Mouse (Mus musculus) naive thymus-derived CD4-positive, alpha-beta T cell, adult 2 months (primary cell): ENCODE results near the gene Plxna4.

Experiments used
- DNase-seq: peaks from one replicate; pipeline ENCODE4 v3.0.0-alpha.2; 2011; ENCODE audit warnings: low read depth

The Plxna4 gene

DNA sequence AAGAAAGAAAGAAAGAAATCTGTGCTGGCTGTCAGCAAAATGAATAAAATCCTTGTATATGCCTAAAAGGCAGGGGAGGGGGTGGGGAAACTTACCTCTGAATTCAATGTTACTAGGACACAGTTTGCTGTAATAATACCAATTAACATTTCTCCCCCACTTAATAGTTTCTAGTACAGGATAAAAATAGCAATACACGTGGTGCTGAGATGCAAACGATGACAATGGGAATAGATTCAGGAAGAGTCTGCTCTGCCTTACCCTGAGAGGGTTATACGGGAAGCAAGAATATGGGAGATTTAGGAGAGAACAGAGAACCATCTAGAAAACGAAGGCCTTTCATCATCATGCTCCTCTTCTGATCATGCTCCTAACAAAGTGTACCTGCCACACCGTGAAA is 115.9 kb downstream of the Plxna4 start:
- DNase-seq = no peak

DNA sequence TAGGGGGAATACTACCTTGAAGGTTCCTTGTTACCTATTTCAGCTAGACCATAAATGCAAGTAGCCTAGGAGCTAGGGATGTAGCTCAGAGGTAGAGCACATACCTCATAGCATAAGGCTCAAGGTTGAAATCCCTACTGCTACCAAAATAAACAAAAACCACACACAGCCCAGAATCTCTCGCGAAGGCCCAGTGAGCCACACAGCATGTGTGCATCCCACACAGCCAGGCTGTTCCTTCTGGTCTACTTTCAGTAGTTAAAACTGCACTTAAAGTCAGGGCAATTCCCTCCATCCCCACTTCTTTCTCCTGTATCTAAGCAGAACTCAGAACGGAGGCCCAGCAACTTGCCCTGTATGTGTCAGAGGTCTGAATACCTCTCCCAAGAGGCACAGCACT is 116.4 kb downstream of the Plxna4 start:
- DNase-seq = no peak

DNA sequence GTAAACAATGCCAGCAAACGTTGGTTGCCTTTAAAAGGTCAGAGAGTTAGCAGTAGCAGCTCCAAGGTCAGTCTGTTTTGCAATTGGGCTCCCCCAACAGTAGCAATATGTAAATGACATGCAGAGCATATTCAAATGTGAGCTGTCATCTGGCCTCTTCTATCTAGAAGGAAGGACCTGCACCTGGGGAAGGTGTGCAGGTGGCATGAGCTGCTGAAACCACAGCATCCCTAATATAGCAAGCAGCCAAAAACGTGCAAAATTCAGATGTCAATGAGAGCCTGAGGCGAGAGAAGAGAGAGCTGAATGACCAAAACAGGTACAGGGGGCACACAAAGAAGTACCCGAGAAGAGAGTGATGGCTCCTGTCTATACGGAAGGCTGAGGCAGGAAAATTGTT is 118.8 kb downstream of the Plxna4 start:
- DNase-seq = no peak

DNA sequence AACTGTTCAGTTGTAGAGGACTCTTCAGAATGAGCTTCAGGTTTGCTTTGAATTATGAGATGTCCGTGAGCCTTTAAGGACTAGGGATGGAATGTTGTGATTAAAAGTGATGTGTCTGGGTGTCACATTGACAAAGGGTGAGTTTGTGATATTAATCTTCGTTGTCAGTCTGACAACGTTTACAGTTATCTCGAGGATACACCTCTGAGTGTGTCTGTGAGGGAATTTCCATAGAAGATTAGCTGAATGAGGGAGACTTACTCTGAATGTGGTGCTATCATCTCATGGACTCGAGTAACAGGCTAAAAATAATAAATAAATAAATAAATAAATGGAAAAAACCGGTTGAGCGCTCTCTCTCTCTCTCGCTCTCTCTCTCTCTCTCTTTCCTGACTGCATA is 122.9 kb downstream of the Plxna4 start:
- no peak for DNase-seq

DNA sequence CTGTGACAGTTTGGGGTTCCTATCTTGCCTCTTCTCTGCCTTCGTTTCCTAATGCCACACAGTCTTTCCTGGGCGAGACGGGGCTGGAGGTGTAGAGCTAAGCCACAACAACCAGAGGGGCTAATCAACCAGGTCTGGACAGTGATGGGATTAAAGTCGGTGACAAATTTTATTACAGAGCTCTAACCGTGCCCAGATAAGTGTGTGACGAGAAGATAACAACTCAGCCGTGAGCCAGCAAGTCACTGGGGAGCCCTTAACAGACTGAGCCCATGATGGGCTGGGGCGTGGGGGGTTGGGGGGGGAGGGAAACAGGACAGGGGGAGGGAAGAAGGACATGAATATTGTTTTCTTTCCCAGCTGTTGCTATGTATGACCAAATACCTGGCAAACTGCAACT is 123.4 kb downstream of the Plxna4 start:
- DNase-seq = no peak

DNA sequence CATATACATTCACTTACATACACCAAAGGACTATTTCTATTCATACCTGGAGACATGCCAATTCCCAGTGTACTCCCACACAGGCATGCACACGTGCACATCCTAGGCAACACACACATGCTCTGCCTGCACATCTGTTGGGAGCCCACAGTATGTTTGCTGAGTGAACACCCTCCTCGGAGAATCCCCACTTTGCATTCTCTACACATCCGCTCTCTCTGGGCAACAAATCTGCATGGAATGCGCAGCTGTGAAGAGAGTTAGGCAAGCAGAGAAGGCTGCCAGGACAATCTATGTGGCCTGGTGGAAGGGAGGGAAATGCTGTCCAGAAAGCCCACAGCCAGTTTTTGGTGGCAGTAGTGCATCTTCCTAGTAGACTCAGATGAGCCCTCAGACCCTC is 123.9 kb downstream of the Plxna4 start:
- DNase-seq = no peak

DNA sequence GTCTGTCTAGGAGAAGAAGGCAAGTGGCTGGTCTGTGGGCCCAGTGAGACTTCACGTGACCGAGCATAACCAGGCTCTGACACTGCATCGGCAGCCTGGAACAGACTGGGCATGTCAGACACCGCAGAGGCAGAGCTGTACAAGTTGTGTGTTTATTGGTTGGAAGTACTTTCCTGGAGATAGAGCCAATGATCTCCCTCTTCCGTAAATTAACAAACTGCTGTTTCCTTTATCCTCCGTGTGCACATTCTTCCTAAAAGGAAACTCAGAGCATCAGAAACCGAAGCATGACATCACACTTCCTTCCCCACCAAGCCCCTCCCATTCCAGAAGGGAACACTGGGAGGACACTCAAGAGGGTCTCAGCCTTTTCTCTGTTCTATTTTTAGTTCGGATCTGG is 127.6 kb downstream of the Plxna4 start:
- DNase-seq = no peak

DNA sequence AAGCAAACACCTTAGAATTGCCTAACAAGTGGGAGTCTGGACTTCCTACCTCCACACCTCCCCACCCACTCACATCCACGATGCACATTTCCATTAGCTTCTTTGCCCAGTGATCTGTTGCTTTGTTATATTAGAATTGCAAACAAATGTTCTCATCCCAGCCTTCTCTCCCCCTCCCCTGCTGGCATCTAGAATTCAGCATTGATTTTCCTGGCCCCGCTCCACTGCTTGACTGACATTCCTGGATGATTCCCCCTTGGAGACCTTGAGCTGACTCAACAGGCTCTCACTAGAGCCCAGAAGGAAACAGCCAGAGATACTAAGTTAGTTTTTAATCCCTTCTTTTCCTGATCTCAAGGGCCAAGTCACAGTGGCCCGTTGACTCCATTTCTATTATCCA is 131.4 kb downstream of the Plxna4 start:
- no peak for DNase-seq

DNA sequence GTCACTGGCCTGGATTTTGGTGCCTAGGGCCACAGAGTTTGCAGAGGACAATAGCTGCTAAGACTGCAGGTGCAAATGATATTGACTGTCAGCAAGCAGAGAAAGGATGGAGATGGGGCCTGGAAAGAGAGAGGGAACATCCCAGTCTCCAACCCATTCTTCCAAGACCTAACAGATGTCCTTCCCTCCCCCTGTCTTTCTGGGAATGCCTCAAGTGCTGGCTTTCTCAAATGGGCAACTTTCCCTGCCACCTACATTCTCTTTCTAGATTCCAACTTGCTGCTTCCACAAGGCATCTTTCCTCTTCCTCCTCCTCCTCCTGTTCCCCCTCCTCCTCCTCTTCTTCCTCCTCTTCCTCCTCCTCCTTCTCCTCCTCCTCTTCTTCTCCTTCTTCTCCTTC is 136.1 kb downstream of the Plxna4 start:
- DNase-seq = no peak

DNA sequence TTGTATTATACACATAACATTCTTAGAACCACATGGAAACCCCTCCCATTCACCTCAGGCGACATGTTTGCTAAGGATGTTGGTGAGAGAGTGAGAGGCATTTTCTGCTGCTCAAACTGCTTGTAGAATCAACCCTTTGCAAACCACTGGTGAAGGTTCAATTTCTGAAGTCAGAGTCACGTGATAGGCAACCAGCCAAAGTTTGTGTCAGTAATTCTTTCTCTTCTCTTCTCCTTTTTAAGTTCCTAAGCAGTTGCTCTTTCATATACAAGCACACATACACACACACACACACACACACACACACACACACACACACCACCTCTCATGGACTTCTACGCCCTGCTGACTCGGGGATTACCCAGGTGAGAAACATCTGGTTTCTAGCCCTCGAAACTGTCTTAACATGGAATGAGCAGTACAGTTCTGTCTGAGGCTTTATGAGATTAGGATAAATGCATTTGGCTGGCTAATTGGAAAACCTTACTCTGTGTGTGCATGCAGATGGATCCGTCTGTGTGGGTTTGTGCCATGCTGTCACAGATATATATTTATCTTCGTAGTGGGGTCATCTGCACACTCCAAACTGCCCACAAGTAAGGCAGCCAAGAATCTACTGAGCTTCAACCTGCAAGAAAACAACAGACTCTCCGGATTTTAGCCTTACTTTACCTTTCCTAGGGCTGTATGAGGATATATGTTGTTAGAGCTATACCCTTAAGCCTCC is 138.6 kb downstream of the Plxna4 start:
- DNase-seq = no peak

DNA sequence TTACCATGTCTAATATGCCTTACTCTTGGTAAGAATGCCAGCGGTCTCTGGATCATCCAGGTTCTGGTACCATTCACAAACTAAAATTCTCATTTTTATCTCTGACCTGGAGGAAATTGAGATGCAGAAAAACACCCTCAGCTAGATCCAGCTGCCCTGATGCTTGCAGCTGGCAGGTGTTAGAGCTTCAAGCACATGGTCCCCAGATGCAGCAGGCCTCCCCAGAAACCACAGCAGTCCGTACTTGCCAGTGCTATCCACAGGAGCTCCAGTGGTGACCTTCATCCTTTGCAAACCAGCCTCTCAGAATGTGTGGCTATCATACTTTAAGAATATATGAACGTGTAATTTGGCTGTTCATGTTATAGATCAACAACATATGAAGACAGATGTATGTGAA is 139.2 kb downstream of the Plxna4 start:
- DNase-seq = no peak

DNA sequence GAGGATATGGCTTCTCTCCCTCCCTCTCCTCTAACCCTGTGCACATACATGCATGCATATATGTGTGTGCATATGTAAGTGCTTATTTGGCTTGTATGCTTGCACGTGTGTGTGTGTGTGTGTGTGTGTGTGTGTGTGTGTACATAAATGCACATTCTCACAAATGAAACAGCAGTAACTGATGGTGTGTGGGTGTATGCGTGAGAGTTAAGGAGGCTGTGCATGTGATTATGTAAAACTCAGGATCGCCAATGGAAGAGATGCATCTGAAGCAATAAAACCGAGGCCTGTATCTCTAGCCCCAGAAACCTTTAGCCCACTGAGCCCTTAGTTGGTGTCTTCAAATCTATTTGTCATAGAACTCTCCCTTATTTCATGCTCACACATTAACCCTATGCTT is 141.7 kb downstream of the Plxna4 start:
- DNase-seq = no peak

DNA sequence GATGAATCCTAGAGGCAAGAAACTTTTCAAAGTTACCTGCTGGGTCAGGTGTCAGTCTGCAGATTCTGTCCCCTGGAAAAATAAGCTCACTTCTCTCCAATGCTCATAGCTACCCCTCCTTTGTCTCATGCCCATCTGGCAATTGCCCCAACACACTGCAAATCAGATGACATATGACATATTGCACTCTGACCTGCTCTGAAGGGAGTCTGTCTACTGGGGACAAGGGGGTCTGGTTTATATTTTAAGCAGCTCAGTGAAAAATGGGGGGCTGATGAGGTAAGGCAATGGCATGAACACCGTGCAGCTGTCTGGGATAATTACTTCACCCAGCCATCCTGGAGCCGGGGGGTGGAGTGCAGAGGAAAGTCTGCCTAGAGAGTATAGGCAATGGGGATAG is 142.7 kb downstream of the Plxna4 start:
- no peak for DNase-seq

DNA sequence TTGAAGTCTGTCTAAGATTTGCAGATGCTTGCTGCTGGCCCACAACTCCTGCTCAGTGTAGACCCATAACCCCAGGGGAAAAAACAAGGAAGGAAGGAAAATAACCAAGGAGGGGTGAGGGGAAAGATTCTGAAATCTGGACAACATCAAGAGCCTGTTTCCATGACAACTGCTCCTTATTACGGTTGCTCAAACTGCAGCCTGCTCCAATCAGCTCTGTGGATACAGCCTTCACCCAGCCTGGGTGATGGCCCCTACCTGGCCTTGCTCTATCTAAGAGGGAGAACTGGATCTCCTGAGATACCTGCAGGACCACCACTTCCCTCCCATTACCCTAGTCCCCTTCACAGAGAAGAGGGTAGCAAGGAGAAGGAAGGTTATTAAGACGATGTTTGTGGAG is 143.6 kb downstream of the Plxna4 start:
- DNase-seq = no peak

DNA sequence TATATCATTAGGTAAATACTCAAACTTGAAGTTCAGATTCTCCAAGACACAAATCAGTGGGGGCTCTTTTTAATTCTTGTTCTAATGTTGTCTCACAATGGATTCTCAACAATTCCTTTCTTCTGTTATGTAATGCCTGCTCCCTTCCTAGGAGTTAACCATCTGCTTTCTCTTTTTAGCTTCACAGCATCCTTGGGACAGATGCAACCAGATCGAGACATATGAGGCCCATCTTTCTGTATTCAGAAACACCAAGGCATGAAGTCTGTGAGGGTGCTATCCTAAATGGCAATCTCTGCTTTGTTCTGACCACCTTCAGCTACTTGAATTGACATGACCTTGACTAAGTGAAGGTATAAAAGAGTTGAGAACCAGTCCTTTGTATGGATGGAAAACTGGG is 144.3 kb downstream of the Plxna4 start:
- DNase-seq = no peak

DNA sequence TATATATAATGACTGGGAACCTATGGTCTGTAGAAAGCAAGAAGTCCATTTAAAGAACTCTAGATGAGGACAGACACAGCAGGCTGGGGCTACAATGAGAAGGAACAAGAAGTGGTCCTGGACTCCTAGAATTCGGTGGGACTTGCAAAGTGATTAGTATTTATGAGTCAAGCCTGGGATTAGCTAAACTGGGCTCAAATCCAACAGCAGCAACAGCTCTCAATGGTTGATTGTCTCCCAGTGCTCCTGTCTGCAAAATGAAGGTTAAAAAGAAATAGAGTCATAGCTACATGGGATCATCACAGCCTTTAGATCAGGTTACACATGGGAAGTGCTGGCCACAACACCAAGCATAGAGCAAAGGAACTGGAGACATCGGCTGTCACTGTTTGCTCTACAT is 148.6 kb downstream of the Plxna4 start:
- no peak for DNase-seq

DNA sequence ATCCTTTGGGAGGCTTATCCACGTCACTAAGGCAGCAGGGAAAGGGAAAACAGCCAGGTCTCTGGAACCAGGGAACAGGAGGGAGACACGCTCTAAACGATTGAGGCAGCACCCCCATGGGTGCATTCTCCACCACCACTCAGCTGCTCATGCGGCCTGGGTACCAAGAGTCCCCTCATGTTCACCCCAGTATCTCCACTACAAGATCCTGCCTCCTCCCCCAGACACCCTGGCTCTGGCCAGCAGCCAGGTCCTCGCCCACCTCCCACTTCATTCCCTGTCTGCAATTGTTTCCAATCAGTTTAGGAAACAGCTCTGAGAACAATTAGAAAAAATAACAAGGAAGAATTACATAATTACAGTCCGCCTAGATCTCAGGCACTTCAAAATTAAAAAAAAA is 150.8 kb downstream of the Plxna4 start:
- DNase-seq = no peak

DNA sequence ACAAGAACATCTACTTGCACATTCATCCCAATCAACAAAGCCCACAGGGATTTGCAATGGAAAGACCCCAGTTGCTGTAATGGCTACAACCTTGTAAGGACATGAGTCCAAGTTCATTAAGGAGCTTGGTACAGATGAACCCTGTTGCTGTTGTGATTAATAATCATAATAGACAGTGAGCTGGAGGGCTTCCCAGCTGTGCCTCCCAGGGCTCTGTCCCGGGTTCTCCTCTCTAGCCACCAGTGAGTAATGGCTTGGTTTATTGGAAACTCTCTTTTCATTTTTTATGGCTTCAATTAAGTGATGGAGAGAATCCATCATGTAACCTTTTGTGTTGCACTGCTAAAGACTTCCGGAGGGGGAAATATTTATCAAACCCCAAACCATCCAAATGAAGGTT is 164.9 kb downstream of the Plxna4 start:
- no peak for DNase-seq

DNA sequence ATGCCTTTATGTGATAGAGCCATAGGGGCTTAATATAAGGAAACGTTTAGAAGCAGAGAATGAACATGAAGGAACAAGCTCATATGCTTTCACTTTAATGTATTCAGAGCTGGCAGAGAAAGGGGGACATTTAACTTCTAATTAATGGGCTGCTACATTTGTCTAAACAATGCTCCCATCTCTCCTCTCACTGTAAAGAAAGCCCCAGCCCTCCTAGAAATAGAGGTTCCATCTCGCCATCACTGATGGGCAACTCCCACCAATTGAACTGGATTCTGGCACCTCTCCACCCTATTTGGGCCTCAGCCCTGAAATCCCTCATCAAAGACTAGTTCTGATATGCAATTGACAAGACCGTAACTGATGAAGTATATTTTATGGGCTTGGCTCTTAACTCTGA is 167.4 kb downstream of the Plxna4 start:
- DNase-seq = no peak

DNA sequence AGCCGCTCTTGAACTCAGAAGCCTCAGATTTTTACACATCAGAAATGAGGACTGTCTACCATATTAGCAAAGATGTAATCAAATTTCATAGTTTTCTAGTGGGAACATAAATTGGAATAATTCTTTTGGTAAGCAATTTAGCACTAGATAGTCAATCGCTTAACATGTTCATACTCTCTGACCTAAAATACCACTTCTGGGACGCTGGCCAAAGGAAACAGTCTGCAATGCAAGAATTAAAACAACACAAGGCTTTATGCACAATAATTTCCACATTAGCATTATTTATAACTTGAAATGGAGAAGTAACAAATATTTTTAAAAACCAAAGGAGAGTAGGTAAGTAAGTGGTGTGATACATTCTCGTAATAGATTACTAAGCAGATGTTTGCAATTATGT is 170.6 kb downstream of the Plxna4 start:
- no peak for DNase-seq

DNA sequence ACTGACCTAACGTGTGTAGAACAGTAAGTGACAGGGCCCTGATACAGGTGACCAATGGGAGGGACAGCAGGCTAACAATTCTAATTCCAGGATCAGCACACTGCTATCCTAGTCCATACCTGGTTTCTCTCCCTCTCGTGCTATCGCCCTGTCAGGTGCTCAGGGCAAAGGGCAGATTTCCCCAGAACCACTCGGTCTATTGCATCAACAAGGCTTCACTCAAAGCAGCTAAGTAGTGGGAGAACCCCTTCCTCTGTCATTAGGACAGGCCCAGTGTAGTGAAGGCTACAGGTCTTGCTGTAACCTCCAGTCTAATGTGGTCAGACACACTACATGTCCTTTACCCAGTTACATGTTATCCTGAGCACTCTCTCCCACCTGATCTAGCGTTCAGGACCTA is 176.7 kb downstream of the Plxna4 start:
- no peak for DNase-seq

DNA sequence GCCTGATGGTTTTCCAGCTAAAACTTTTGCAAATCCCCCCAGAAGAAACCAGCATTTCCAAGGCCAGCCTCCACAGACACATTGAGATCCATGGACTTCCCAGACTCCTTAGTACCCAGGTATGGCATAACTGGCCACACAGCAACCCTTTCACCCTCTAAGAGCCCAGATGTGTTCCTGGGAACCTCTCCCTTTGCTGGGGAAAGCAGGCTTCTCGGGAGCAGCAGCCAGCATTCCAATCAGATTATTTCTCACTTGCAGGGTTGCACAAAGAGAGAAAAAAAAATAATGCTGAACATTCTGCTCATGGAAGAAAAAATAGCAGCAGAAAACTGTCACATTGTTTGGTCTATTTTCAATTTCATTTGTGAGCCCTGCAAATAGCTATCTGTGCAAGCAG is 178.4 kb downstream of the Plxna4 start:
- no peak for DNase-seq

DNA sequence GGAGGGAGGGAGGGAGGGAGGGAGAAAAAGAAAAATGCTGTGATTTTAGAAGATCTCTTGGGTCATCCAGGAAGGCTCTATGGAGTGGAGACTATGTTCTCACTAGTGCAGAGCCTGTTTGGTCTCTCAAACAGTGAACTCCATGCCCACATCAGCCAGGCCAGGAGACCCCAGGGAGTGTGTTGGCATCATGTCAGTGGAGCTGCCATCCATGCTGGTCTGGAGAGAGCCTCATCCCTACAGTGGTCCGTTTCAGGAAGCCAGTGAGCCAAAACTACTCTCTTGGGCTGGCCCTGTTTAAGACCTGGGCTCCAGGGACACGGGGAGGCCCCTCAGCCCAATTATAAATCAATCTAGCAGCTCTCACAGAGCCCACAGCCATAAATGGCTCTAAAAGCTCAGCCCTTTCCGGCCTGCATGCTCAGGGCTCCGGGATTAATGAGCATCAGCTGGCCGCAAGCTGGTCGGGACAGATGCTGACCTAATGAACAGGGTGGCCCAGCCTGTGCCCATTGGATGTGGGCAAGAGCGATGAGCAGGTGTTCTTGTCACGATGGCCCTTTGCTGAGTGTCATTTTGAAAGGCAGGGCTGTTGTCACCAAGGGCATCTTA is 180.3 kb downstream of the Plxna4 start:
- DNase-seq = no peak
